Mouse (Mus musculus) hindbrain, embryonic 14.5 days (tissue): ENCODE measurements at regions not wholly inside any gene's neighbourhood (a gene's known extent, or its start where the extent isn't known, plus 50 kb on each side); places are given as distances from the start of the nearest gene placed in this dataset.

Experiments used
- ATAC-seq: fragments of 200-750 bp; cut with Nextera tagmentation; 2 replicates; pipeline ENCODE4 v1.8.0; 2017; ENCODE audit warnings: moderate number of reproducible peaks, mild to moderate bottlenecking, moderate TSS enrichment, moderate library complexity; ENCODE audit not compliant: low FRiP score
- DNase-seq: peaks from one replicate; pipeline ENCODE4 v3.0.0-alpha.2; 2015; ENCODE audit warnings: low spot score
- H3K27ac ChIP-seq: fragments of 300-500 bp; sonication (generic); 2 replicates; pipeline ENCODE4 v1.5.1; 2014; ENCODE audit warnings: mild to moderate bottlenecking, moderate library complexity
- H3K27me3 ChIP-seq: fragments of 300-500 bp; sonication (generic); 2 replicates; pipeline ENCODE4 v1.6.1; 2014; ENCODE audit warnings: mild to moderate bottlenecking, low read length, mixed read lengths; ENCODE audit not compliant: control insufficient read depth, insufficient read depth
- H3K36me3 ChIP-seq: fragments of 300-500 bp; sonication (generic); replicated peaks from 2 replicates; pipeline ENCODE4 v1.6.1; 2014; ENCODE audit not compliant: control insufficient read depth, insufficient read depth
- H3K4me1 ChIP-seq: fragments of 300-500 bp; sonication (generic); replicated peaks from 2 replicates; pipeline ENCODE4 v1.6.1; 2014; ENCODE audit warnings: antibody characterized with exemption, low read length, mixed read lengths; ENCODE audit not compliant: control insufficient read depth, insufficient read depth
- H3K4me2 ChIP-seq: fragments of 300-500 bp; sonication (generic); replicated peaks from 2 replicates; pipeline ENCODE4 v1.6.1; 2014; ENCODE audit warnings: mild to moderate bottlenecking, moderate library complexity
- H3K4me3 ChIP-seq: fragments of 300-500 bp; sonication (generic); replicated peaks from 2 replicates; pipeline ENCODE4 v1.5.1; 2014; ENCODE audit warnings: mild to moderate bottlenecking, low read length
- H3K9ac ChIP-seq: fragments of 300-500 bp; sonication (generic); 2 replicates; pipeline ENCODE4 v1.6.1; 2014
- H3K9me3 ChIP-seq: fragments of 300-500 bp; sonication (generic); 2 replicates; pipeline ENCODE4 v1.6.1; 2016; ENCODE audit warnings: low read length; ENCODE audit not compliant: control insufficient read depth
- WGBS: fragments of 180-500 bp; shearing (Covaris S2); extraction: QIAGEN DNeasy Blood & Tissue Kit; methylation state at CpG from one replicate; pipeline ENCODE4 v1.1.7; 2014; 5-methylcytosine and 5-hydroxymethylcytosine counted together

DNA sequence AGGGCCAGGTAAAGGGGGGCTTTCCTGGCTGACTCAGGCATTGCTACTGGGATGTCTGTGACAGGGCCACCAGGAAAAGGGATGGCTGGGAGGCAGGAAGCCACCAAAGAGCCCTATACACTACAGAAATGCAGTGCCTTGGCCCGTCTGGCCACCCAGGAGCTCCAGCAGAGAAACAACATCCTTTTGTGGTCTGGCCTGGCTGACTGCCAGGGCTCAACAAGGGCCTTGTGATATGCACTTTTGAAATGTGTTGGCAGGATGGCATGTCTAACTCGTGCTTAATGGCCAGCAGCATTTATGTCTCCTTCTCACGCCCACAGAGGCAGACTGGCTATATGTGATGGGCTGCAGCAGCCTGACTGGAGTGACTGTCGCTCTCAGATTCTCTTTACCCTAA is 62.3 kb upstream of the Ctnnb1 start:
- ATAC-seq (peak; percentile 68), DNase-seq (peak; percentile 67)
- H3K4me1 ChIP-seq: peaks cover 26% of the 10 kb centered on the region
- no peaks in the 10 kb centered on the region for H3K9me3 ChIP-seq
- H3K9ac ChIP-seq: no peak overlapping the region
- H3K4me3 ChIP-seq: no peak overlapping the region
- no peak overlapping the region for H3K4me2 ChIP-seq
- 23% methylated on average over 4 of the region's 4 CpGs for WGBS
- no peaks in the 10 kb centered on the region for H3K27me3 ChIP-seq
- H3K27ac ChIP-seq: peak overlapping the region; percentile 58; the same call in 1 of the 2 replicates
- no peaks in the 10 kb centered on the region for H3K36me3 ChIP-seq

DNA sequence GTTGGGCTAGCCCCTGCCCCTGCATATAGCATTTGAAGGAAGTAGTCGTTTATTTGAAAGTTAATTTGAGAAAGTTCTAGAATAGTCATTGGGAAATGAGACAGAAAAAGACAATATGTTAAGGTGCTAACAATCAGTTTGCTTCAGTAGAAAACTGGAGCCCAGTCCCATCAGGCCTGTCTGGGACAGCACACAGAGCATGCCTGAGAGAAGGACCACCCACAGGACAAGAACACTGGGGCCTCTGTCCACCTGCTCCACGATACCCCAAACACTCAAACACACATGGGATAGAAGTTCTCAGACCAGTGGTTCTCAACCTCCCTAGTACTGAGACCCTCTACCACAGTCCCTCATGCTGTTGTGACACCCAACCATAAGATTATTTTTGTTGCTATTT is 61.2 kb upstream of the Ctnnb1 start:
- H3K36me3 ChIP-seq: no peaks in the 10 kb centered on the region
- H3K9me3 ChIP-seq: no peaks in the 10 kb centered on the region
- DNase-seq: no peak
- no peak overlapping the region for H3K27ac ChIP-seq
- no peak overlapping the region for H3K9ac ChIP-seq
- no peak overlapping the region for H3K4me3 ChIP-seq
- no peaks in the 10 kb centered on the region for H3K27me3 ChIP-seq
- no peak overlapping the region for H3K4me2 ChIP-seq
- H3K4me1 ChIP-seq: peaks cover 19% of the 10 kb centered on the region
- 86% methylated on average over 2 of the region's 2 CpGs for WGBS
- ATAC-seq: no peak

DNA sequence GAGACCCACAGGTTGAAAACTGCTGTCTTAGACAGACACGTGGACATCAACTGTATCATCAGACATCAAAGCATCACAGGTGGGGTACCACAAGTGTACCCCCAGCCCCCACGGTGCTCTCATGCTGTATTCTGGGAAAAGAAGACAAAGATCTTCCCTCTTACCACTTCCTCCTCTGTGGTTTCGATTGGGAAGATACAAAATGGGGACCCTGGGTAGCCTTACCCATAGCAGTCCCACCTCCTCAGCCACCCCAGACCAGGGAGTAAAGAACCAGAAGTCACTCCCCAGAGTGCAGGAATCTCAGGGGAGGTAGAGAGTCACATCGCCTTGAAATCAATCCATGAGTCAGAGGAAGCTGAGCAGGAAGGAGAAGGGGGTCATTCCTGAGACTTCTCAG is 60.7 kb upstream of the Ctnnb1 start:
- H3K4me1 ChIP-seq: peaks cover 19% of the 10 kb centered on the region

DNA sequence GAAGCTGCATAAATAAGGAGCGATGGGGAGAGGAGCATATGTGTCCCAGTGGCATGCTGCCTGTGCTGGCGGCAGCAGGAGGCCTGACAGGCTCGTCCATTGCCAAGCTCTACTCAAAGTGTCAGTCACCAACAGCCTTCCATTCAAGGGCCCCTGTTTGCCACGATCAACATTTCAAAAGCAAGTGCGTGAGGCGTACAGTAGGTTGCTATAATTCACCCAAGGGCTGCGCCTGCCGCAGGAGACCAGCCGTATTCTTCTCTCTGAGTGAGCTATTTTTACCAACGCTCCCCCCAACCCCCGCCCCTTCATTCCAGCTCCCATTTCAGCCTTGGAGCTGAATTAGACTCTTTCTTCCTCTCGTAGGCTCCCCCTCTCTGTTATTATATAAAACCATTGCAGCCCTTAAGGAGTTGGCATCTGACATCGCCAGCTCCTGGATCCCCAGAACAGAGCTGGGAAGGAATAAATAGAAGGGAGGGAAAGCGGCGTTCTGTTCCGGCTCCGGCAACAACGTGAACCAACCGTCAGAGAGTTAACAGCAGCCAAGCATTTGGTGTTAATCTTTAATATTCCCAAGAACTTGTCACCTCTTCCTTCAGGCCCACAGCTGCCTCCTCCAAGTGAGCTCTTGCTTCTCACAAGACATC is 59.5 kb upstream of the Ctnnb1 start:
- Histone ChIP-seq H3K27me3 (no peaks in the 10 kb centered on the region), H3K4me1 (peaks cover 19% of the 10 kb centered on the region), H3K36me3 (no peaks in the 10 kb centered on the region), H3K4me2 (peak overlapping the region; percentile 28; the same call in 1 of the 2 replicates), H3K9ac (peak overlapping the region; percentile 31; the same call in 1 of the 2 replicates), H3K4me3 (no peak overlapping the region), H3K9me3 (no peaks in the 10 kb centered on the region), H3K27ac (peak overlapping the region; percentile 66)
- WGBS: 23% methylated on average over 19 of the region's 19 CpGs
- peak; percentile 54; the same call in 1 of the 2 replicates for ATAC-seq
- peak; percentile 56 for DNase-seq

More for the DNA sequence above, 60.7 kb upstream of the Ctnnb1 start:
- Histone ChIP-seq H3K27ac (no peak overlapping the region), H3K9me3 (no peaks in the 10 kb centered on the region), H3K36me3 (no peaks in the 10 kb centered on the region), H3K4me3 (no peak overlapping the region), H3K4me2 (no peak overlapping the region), H3K9ac (no peak overlapping the region), H3K27me3 (no peaks in the 10 kb centered on the region)
- WGBS: 83% methylated on average over 4 of the region's 4 CpGs
- no peak for ATAC-seq
- DNase-seq: no peak

DNA sequence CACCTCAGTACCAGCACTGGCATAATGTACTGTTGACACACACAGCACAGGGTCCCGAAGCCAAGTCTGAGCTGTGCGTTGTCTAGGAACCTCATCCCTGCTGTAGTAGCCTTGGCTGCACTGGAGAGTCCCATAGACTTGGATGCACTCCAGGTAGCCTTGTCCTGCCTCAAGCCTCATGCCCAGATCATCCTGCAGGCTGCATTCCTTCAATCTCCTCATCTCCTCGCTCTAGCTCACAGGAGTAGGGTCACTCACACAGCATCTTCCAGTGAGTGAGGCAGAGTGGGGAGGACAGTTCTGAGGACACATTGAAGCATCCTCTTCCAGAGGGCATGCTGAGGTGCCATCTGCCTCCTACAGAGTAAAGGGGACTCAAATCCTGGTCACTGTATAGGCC is 55.7 kb upstream of the Ctnnb1 start:
- DNase-seq (no peak), ATAC-seq (no peak)
- H3K36me3 ChIP-seq: no peaks in the 10 kb centered on the region
- H3K4me3 ChIP-seq: no peak overlapping the region
- no peak overlapping the region for H3K4me2 ChIP-seq
- H3K27me3 ChIP-seq: no peaks in the 10 kb centered on the region
- no peak overlapping the region for H3K9ac ChIP-seq
- H3K27ac ChIP-seq: no peak overlapping the region
- WGBS: 96% methylated on average over 3 of the region's 3 CpGs
- no peaks in the 10 kb centered on the region for H3K9me3 ChIP-seq
- H3K4me1 ChIP-seq: peaks cover 19% of the 10 kb centered on the region

GRCm38 (mm10) chr9:120874416-120874976 is 54.5 kb upstream of the Ctnnb1 start:
- Histone ChIP-seq H3K4me2 (no peak overlapping the region), H3K9ac (no peak overlapping the region), H3K27ac (no peak overlapping the region), H3K27me3 (no peaks in the 10 kb centered on the region), H3K4me1 (peaks cover 10% of the 10 kb centered on the region), H3K9me3 (no peaks in the 10 kb centered on the region), H3K36me3 (no peaks in the 10 kb centered on the region), H3K4me3 (no peak overlapping the region)
- 92% methylated on average over 5 of the region's 5 CpGs for WGBS
- ATAC-seq (no peak), DNase-seq (no peak)

DNA sequence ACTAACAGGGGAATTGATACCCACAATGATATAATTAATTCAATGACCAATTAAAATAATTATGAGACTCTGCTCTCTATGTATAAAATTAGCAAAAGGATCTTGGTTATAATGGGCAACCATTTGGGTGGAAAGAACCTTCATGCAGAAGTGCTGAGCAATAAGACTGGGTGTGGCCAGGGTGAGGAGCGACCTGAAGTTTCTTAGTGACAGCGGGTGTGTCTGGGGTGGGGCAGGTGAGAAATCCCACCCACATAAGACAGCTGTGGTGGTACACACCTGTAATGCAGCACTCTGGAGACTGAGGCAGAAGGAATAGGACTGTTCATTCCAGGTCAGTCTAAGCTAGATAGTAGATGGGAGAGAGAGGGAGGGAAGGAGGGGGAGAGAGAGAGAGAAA is 51.9 kb upstream of the Ctnnb1 start:
- no peak for ATAC-seq

More for the DNA sequence above, 51.9 kb upstream of the Ctnnb1 start:
- Histone ChIP-seq H3K4me1 (no peaks in the 10 kb centered on the region), H3K4me3 (no peak overlapping the region), H3K4me2 (no peak overlapping the region), H3K27me3 (no peaks in the 10 kb centered on the region), H3K9me3 (no peaks in the 10 kb centered on the region), H3K36me3 (no peaks in the 10 kb centered on the region), H3K27ac (no peak overlapping the region), H3K9ac (no peak overlapping the region)
- 94% methylated on average over 2 of the region's 2 CpGs for WGBS
- DNase-seq: no peak
